Mouse (Mus musculus): ENCODE measurements at regions not wholly inside any gene's neighbourhood (a gene's known extent, or its start where the extent isn't known, plus 50 kb on each side); places are given as distances from the start of the nearest gene placed in this dataset.

GRCm38 (mm10) chr14:120705301-120705801 is 205.7 kb upstream of the Ipo5 start:
- no peak for TF ChIP-seq CTCF (IDR thresholded peaks at IDR 0.05; ENCODE audit: low read depth, low read length)
- no peak for TF ChIP-seq POLR2A (IDR thresholded peaks at IDR 0.05; ENCODE audit: extremely low read depth, insufficient read depth, low read length)

Measured in liver, adult 2 months (tissue).